22 mouse cellular contexts compared by ENCODE assay signal in the genomic region with DNA sequence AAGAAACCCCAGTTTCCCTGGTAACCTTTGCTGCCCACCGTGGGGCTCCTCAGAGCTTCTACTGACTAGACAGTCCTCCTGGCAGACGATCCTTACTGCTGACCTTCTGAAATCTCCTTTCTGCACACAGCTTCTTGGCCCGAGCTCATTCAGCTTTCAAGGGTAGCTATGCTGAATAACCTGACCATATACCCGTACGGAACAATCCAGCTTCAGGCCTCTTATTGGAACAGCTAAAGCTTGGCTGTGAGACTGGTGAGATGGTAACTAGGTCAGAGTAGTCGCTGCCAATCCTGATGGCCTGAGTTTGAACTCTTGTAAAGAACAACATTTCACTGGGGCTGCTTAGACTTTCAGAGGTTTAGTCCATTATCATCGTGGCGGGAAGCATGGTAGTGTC.
A peak's percentile ranks its signal among the peaks of the same experiment; 100 is the strongest.
DNase-seq lines count a peak whose midpoint lies in the region; ATAC-seq and TF ChIP-seq lines count a peak whose summit lies in the region.
"Had no signal": no experiment of that assay in that cellular context is flagged by ENCODE, and none has a peak within 500 bp of the region (broad histone marks: within the 10 kb centered on the region; RNA-seq: fewer than 3 reads in every experiment).

No protein-coding gene starts in this region.

- no peak overlapping the region for H3K4me3 ChIP-seq in heart, postnatal 0 days (ENCODE audit: low read depth, low read length)
- no peak overlapping the region for H3K4me3 ChIP-seq in midbrain, postnatal 0 days (ENCODE audit: low read depth, low read length)
- no peak overlapping the region for H3K4me3 ChIP-seq in midbrain, embryonic 15.5 days
- H3K4me3 ChIP-seq: heart, embryonic 13.5 days; hindbrain, embryonic 15.5 days had no signal

- H3K27ac ChIP-seq in heart, postnatal 0 days (ENCODE audit: low read depth), result peak overlapping the region; percentile 25; the same call in 1 of the 2 replicates
- no peak overlapping the region for H3K27ac ChIP-seq in midbrain, postnatal 0 days (ENCODE audit: low read depth, low read length)
- no peak overlapping the region for H3K27ac ChIP-seq in midbrain, embryonic 15.5 days
- H3K27ac ChIP-seq: heart, embryonic 13.5 days; hindbrain, embryonic 15.5 days; stomach, postnatal 0 days had no signal

- peaks cover 16% of the 10 kb centered on the region for H3K4me1 ChIP-seq in heart, postnatal 0 days (ENCODE audit: control insufficient read depth, insufficient read depth)
- H3K4me1 ChIP-seq in midbrain, postnatal 0 days (ENCODE audit: insufficient read depth, low read length), result no peaks in the 10 kb centered on the region
- no peaks in the 10 kb centered on the region for H3K4me1 ChIP-seq in midbrain, embryonic 15.5 days
- H3K4me1 ChIP-seq: hindbrain, embryonic 15.5 days had no signal

- no peaks in the 10 kb centered on the region for H3K36me3 ChIP-seq in heart, postnatal 0 days (replicated peaks; ENCODE audit: control insufficient read depth, insufficient read depth, low read length)
- no peaks in the 10 kb centered on the region for H3K36me3 ChIP-seq in midbrain, postnatal 0 days (ENCODE audit: insufficient read depth, low read length)
- H3K36me3 ChIP-seq in midbrain, embryonic 15.5 days (replicated peaks), result no peaks in the 10 kb centered on the region
- H3K36me3 ChIP-seq: heart, embryonic 13.5 days; hindbrain, embryonic 15.5 days had no signal

- no peaks in the 10 kb centered on the region for H3K27me3 ChIP-seq in heart, postnatal 0 days (ENCODE audit: control insufficient read depth, insufficient read depth, low read length)
- no peaks in the 10 kb centered on the region for H3K27me3 ChIP-seq in midbrain, postnatal 0 days (ENCODE audit: insufficient read depth, low read length)
- no peaks in the 10 kb centered on the region for H3K27me3 ChIP-seq in midbrain, embryonic 15.5 days (replicated peaks)
- H3K27me3 ChIP-seq: heart, embryonic 13.5 days; hindbrain, embryonic 15.5 days had no signal

- no peak overlapping the region for H3K9ac ChIP-seq in heart, postnatal 0 days (replicated peaks; ENCODE audit: low read depth, low read length)
- no peak overlapping the region for H3K9ac ChIP-seq in midbrain, postnatal 0 days (replicated peaks; ENCODE audit: low read length, poor library complexity, severe bottlenecking)
- H3K9ac ChIP-seq in midbrain, embryonic 15.5 days, result no peak overlapping the region
- H3K9ac ChIP-seq: heart, embryonic 13.5 days; hindbrain, embryonic 15.5 days had no signal

- 66% methylated on average over 8 of the region's 8 CpGs for WGBS in heart, postnatal 0 days
- WGBS in midbrain, postnatal 0 days, result 36% methylated on average over 8 of the region's 8 CpGs
- WGBS in midbrain, embryonic 15.5 days, result 46% methylated on average over 8 of the region's 8 CpGs

- TF ChIP-seq CTCF in heart, postnatal 0 days (IDR thresholded peaks at IDR 0.05; ENCODE audit: low read depth), result no peak
- TF ChIP-seq CTCF in midbrain, postnatal 0 days (IDR thresholded peaks at IDR 0.05), result no peak

- no peak overlapping the region for H3K4me2 ChIP-seq in heart, postnatal 0 days (ENCODE audit: low read depth, low read length)
- H3K4me2 ChIP-seq in midbrain, postnatal 0 days (ENCODE audit: low read depth, low read length, poor library complexity, severe bottlenecking), result no peak overlapping the region
- H3K4me2 ChIP-seq in midbrain, embryonic 15.5 days, result no peak overlapping the region
- H3K4me2 ChIP-seq: heart, embryonic 13.5 days; hindbrain, embryonic 15.5 days; liver, embryonic 11.5 days; midbrain, embryonic 11.5 days had no signal

- no peak for ATAC-seq in heart, postnatal 0 days (ENCODE audit: insufficient read depth, low read depth)
- ATAC-seq in midbrain, postnatal 0 days (ENCODE audit: low FRiP score), result no peak
- ATAC-seq in midbrain, embryonic 15.5 days (replicated peaks), result no peak
- ATAC-seq: intestine, embryonic 16.5 days had no signal

- no peak for TF ChIP-seq EP300 in heart, postnatal 0 days (IDR thresholded peaks at IDR 0.05; ENCODE audit: low read depth)

- H3K9me3 ChIP-seq in heart, postnatal 0 days (replicated peaks; ENCODE audit: control insufficient read depth, low read length), result no peaks in the 10 kb centered on the region
- no peaks in the 10 kb centered on the region for H3K9me3 ChIP-seq in midbrain, postnatal 0 days (ENCODE audit: low read length)
- no peaks in the 10 kb centered on the region for H3K9me3 ChIP-seq in midbrain, embryonic 15.5 days
- H3K9me3 ChIP-seq: heart, embryonic 13.5 days; hindbrain, embryonic 15.5 days had no signal

- DNase-seq in heart, postnatal 0 days (ENCODE audit: low spot score), result no peak
- DNase-seq in heart, adult 8-10 months (ENCODE audit: low spot score), result no peak
- peak; percentile 55 for DNase-seq in midbrain, postnatal 0 days (ENCODE audit: low spot score)
- peak; percentile 10 for DNase-seq in brain, adult 2 months (ENCODE audit: low read depth, low spot score)
- DNase-seq in adrenal gland, postnatal 10 days, result no peak
- DNase-seq in frontal cortex, postnatal 36 days (ENCODE audit: low spot score in 2 of 2), result no peak
- DNase-seq: adrenal gland, postnatal 25 days; cerebellum, adult 11 months; cerebellum, adult 9-11 months; heart, postnatal 36 days; kidney, adult 9 months; kidney, postnatal 14 days; lung, adult 18-20 months; lung, postnatal 14 days; right cerebral cortex, postnatal 14 days had no signal

Comparison
In these comparisons a context has a peak if more than half of its experiments do, and no peak if none do; other contexts are left out.
1. DNase-seq: peak in midbrain, postnatal 0 days (single experiment) and brain, adult 2 months (single experiment); none in heart, postnatal 0 days (single experiment), heart, adult 8-10 months (single experiment), adrenal gland, postnatal 10 days (single experiment) and frontal cortex, postnatal 36 days (0 of 2).